Mouse (Mus musculus): ENCODE data around the gene Sde2. TPM values are rescaled to one million over a fixed set of nuclear protein-coding genes. Genes with fewer than 3 reads are reported as not detected.
A peak's percentile ranks its signal among the peaks of the same experiment; 100 is the strongest.
"Not testable (repeated sequence)": the region's sequence is repeated elsewhere in the genome, so short reads cannot be mapped to it uniquely, and the experiment has no call there.

Sde2 gene
- polyA plus RNA-seq, 1 experiment from 2014 or later = 36.7 TPM

- Histone ChIP-seq H3K4me1 (no peaks in the 10 kb centered on the region), H3K4me2 (replicated peaks) (no peak overlapping the region), H3K9me3 (no peaks in the 10 kb centered on the region), H3K27ac (replicated peaks) (no peak overlapping the region), H3K9ac (replicated peaks) (no peak overlapping the region), H3K27me3 (no peaks in the 10 kb centered on the region), H3K36me3 (no peaks in the 10 kb centered on the region), H3K4me3 (no peak overlapping the region)
- peak; percentile 44; the same call in 1 of the 2 replicates for ATAC-seq (ENCODE audit: low FRiP score, low read depth)
- WGBS = 20% methylated on average over 9 of the region's 9 CpGs
Observed at GRCm38 (mm10) chr1:180873861-180874484, 23.0 kb downstream of the Sde2 start.

GRCm38 (mm10) chr1:180874615-180875014, 23.7 kb downstream of the Sde2 start:
- H3K4me2 ChIP-seq (replicated peaks) = no peak overlapping the region
- no peaks in the 10 kb centered on the region for H3K36me3 ChIP-seq
- H3K27ac ChIP-seq (replicated peaks) = no peak overlapping the region
- 84% methylated on average over 2 of the region's 2 CpGs for WGBS
- no peak for ATAC-seq (ENCODE audit: low FRiP score, low read depth)
- H3K9me3 ChIP-seq = no peaks in the 10 kb centered on the region
- H3K4me1 ChIP-seq = no peaks in the 10 kb centered on the region
- no peak overlapping the region for H3K9ac ChIP-seq (replicated peaks)
- H3K4me3 ChIP-seq = no peak overlapping the region
- no peaks in the 10 kb centered on the region for H3K27me3 ChIP-seq

GRCm38 (mm10) chr1:180875126-180875525, 24.2 kb downstream of the Sde2 start:
- no peaks in the 10 kb centered on the region for H3K36me3 ChIP-seq
- no peak overlapping the region for H3K27ac ChIP-seq (replicated peaks)
- H3K4me1 ChIP-seq = no peaks in the 10 kb centered on the region
- H3K4me3 ChIP-seq = no peak overlapping the region
- no peaks in the 10 kb centered on the region for H3K9me3 ChIP-seq
- no peak overlapping the region for H3K9ac ChIP-seq (replicated peaks)
- H3K4me2 ChIP-seq (replicated peaks) = no peak overlapping the region
- H3K27me3 ChIP-seq = no peaks in the 10 kb centered on the region
- ATAC-seq (ENCODE audit: low FRiP score, low read depth) = no peak
- WGBS = 88% methylated on average over 9 of the region's 9 CpGs

GRCm38 (mm10) chr1:180877466-180877865, 26.5 kb downstream of the Sde2 start:
- Histone ChIP-seq H3K4me2 (replicated peaks) (no peak overlapping the region), H3K4me1 (no peaks in the 10 kb centered on the region), H3K36me3 (no peaks in the 10 kb centered on the region), H3K9me3 (no peaks in the 10 kb centered on the region), H3K27me3 (no peaks in the 10 kb centered on the region), H3K4me3 (no peak overlapping the region), H3K27ac (replicated peaks) (no peak overlapping the region), H3K9ac (replicated peaks) (no peak overlapping the region)
- no peak for ATAC-seq (ENCODE audit: low FRiP score, low read depth)
- WGBS = 73% methylated on average over 4 of the region's 4 CpGs

- ATAC-seq (ENCODE audit: low FRiP score, low read depth) = no peak
- WGBS = 83% methylated on average over 3 of the region's 3 CpGs
- Histone ChIP-seq H3K27me3 (0 out of 2 replicates have a peak, but pooled peaks cover under 1% of the 10 kb centered on the region), H3K27ac (replicated peaks) (no peak overlapping the region), H3K4me1 (no peaks in the 10 kb centered on the region), H3K4me2 (replicated peaks) (no peak overlapping the region), H3K9me3 (no peaks in the 10 kb centered on the region), H3K36me3 (no peaks in the 10 kb centered on the region), H3K9ac (replicated peaks) (no peak overlapping the region), H3K4me3 (no peak overlapping the region)
Observed at GRCm38 (mm10) chr1:180881768-180882167, 30.8 kb downstream of the Sde2 start.

- Histone ChIP-seq H3K36me3 (no peaks in the 10 kb centered on the region), H3K4me1 (peaks cover 7% of the 10 kb centered on the region), H3K27me3 (peaks cover 9% of the 10 kb centered on the region), H3K27ac (replicated peaks) (0 out of 2 replicates have a peak overlapping the region, but pooled peaks have one; percentile 20), H3K4me2 (replicated peaks) (no peak overlapping the region), H3K4me3 (no peak overlapping the region), H3K9me3 (no peaks in the 10 kb centered on the region), H3K9ac (replicated peaks) (0 out of 2 replicates have a peak overlapping the region, but pooled peaks have one; percentile 20)
- no peak for ATAC-seq (ENCODE audit: low FRiP score, low read depth)
- 52% methylated on average over 7 of the region's 7 CpGs for WGBS
Observed at GRCm38 (mm10) chr1:180883731-180884130, 32.8 kb downstream of the Sde2 start.

- peaks cover 15% of the 10 kb centered on the region for H3K27me3 ChIP-seq
- no peak overlapping the region for H3K9ac ChIP-seq (replicated peaks)
- no peaks in the 10 kb centered on the region for H3K9me3 ChIP-seq
- WGBS = 85% methylated on average over 9 of the region's 9 CpGs
- no peak overlapping the region for H3K27ac ChIP-seq (replicated peaks)
- H3K36me3 ChIP-seq = no peaks in the 10 kb centered on the region
- H3K4me2 ChIP-seq (replicated peaks) = no peak overlapping the region
- no peak for ATAC-seq (ENCODE audit: low FRiP score, low read depth)
- no peak overlapping the region for H3K4me3 ChIP-seq
- H3K4me1 ChIP-seq = peaks cover 13% of the 10 kb centered on the region
Observed at GRCm38 (mm10) chr1:180884484-180884883, 33.6 kb downstream of the Sde2 start.

GRCm38 (mm10) chr1:180888556-180889042, 37.7 kb downstream of the Sde2 start:
- 9% methylated on average over 13 of the region's 13 CpGs for WGBS

GRCm38 (mm10) chr1:180889172-180889571, 38.2 kb downstream of the Sde2 start:
- H3K4me1 ChIP-seq = peaks cover 13% of the 10 kb centered on the region
- no peak for ATAC-seq (ENCODE audit: low FRiP score, low read depth)
- H3K9ac ChIP-seq (replicated peaks) = no peak overlapping the region
- H3K27me3 ChIP-seq = peaks cover 42% of the 10 kb centered on the region
- H3K4me2 ChIP-seq (replicated peaks) = peak overlapping the region; percentile 19
- WGBS = 41% methylated on average over 7 of the region's 7 CpGs
- H3K36me3 ChIP-seq = no peaks in the 10 kb centered on the region
- no peak overlapping the region for H3K27ac ChIP-seq (replicated peaks)
- H3K9me3 ChIP-seq = no peaks in the 10 kb centered on the region
- no peak overlapping the region for H3K4me3 ChIP-seq

More at GRCm38 (mm10) chr1:180888556-180889042, 37.7 kb downstream of the Sde2 start:
- H3K27me3 ChIP-seq = peaks cover 36% of the 10 kb centered on the region
- peak; percentile 81 for ATAC-seq (ENCODE audit: low FRiP score, low read depth)
- no peaks in the 10 kb centered on the region for H3K9me3 ChIP-seq
- peaks cover 13% of the 10 kb centered on the region for H3K4me1 ChIP-seq
- H3K4me3 ChIP-seq = no peak overlapping the region
- H3K9ac ChIP-seq (replicated peaks) = no peak overlapping the region
- H3K4me2 ChIP-seq (replicated peaks) = peak overlapping the region; percentile 19
- H3K27ac ChIP-seq (replicated peaks) = no peak overlapping the region
- no peaks in the 10 kb centered on the region for H3K36me3 ChIP-seq

- Histone ChIP-seq H3K27me3 (peaks cover 48% of the 10 kb centered on the region), H3K27ac (replicated peaks) (no peak overlapping the region), H3K9ac (replicated peaks) (no peak overlapping the region), H3K36me3 (no peaks in the 10 kb centered on the region), H3K9me3 (no peaks in the 10 kb centered on the region), H3K4me3 (no peak overlapping the region), H3K4me2 (replicated peaks) (no peak overlapping the region), H3K4me1 (peaks cover 13% of the 10 kb centered on the region)
- 47% methylated on average over 6 of the region's 6 CpGs for WGBS
- ATAC-seq (ENCODE audit: low FRiP score, low read depth) = no peak
Observed at GRCm38 (mm10) chr1:180889841-180890240, 38.9 kb downstream of the Sde2 start.

GRCm38 (mm10) chr1:180892808-180893207, 41.9 kb downstream of the Sde2 start, which contains the start of gene Lefty2:
Lefty2 (plus strand) TSS chr1:180893108.
- Histone ChIP-seq H3K36me3 (no peaks in the 10 kb centered on the region), H3K9ac (replicated peaks) (no peak within 1 kb of the TSS), H3K27ac (replicated peaks) (no peak within 1 kb of the TSS), H3K27me3 (peaks cover 49% of the 10 kb centered on the region), H3K4me2 (replicated peaks) (no peak within 1 kb of the TSS), H3K9me3 (no peaks in the 10 kb centered on the region), H3K4me3 (no peak within 1 kb of the TSS), H3K4me1 (peaks cover 13% of the 10 kb centered on the region)
- ATAC-seq (ENCODE audit: low FRiP score, low read depth) = no peak
- 64% methylated on average over 10 of the region's 10 CpGs for WGBS

GRCm38 (mm10) chr1:180894088-180894987, 43.4 kb downstream of the Sde2 start:
- not testable (repeated sequence) for H3K9ac ChIP-seq (replicated peaks); H3K9me3 ChIP-seq; H3K4me1 ChIP-seq; ATAC-seq (ENCODE audit: low FRiP score, low read depth); H3K36me3 ChIP-seq; H3K27ac ChIP-seq (replicated peaks)
- peak overlapping the region; percentile 20 for H3K4me3 ChIP-seq
- H3K4me2 ChIP-seq (replicated peaks) = peak overlapping the region; percentile 35
- H3K27me3 ChIP-seq = peaks cover 44% of the 10 kb centered on the region
- 4% methylated on average over 48 of the region's 51 CpGs for WGBS

Measured in midbrain, embryonic 12.5 days (tissue).